Mouse (Mus musculus) olfactory bulb, adult 2 months (tissue): ENCODE measurements around the gene Slc6a21. TPM values are rescaled to one million over a fixed set of nuclear protein-coding genes. Genes with fewer than 3 reads are reported as not detected.

Experiments used
- H3K27ac ChIP-seq: fragments of 200-500 bp; 2 replicates; pipeline ENCODE4 v1.5.1; 2012; ENCODE audit warnings: low read depth, low read length; ENCODE audit not compliant: insufficient read depth
- H3K4me1 ChIP-seq: fragments of 200-500 bp; 2 replicates; pipeline ENCODE4 v1.6.1; 2012; ENCODE audit warnings: low read length; ENCODE audit not compliant: control insufficient read depth, insufficient read depth
- H3K4me3 ChIP-seq: fragments of 200-500 bp; 2 replicates; pipeline ENCODE4 v1.5.1; 2012; ENCODE audit warnings: mild to moderate bottlenecking, low read depth, low read length, moderate library complexity; ENCODE audit not compliant: insufficient read depth
- CTCF ChIP-seq: fragments of 200-500 bp; IDR thresholded peaks from 2 replicates; pipeline ENCODE4 v1.5.1; 2012; ENCODE audit warnings: low read depth, mild to moderate bottlenecking, low read length, moderate library complexity; ENCODE audit not compliant: insufficient read depth
- POLR2A ChIP-seq: fragments of 200-500 bp; IDR thresholded peaks from 2 replicates; pipeline ENCODE4 v1.6.1; 2012; ENCODE audit warnings: mild to moderate bottlenecking, low read depth, low read length, moderate library complexity; ENCODE audit not compliant: insufficient read depth
- WGBS: fragments of 180-500 bp; shearing (Covaris S2); methylation state at CpG from one replicate; pipeline ENCODE4 v1.1.7; 2018; 5-methylcytosine and 5-hydroxymethylcytosine counted together
- polyA plus RNA-seq: library from polyadenylated mRNA; stranded (reverse); fragments of >200 nt; gene quantifications from 2 replicates; pipeline ENCODE4 v1.2.4, GENCODE M21; 2012; ENCODE audit warnings: low replicate concordance; ENCODE audit not compliant: missing spikeins, insufficient read depth, insufficient read length

Gene Slc6a21
- polyA plus RNA-seq, 1 experiment, result not detected

- 81% methylated on average over 13 of the region's 13 CpGs for WGBS
- Histone ChIP-seq H3K27ac (no peak overlapping the region), H3K4me1 (peaks cover 14% of the 10 kb centered on the region), H3K4me3 (no peak overlapping the region)
- TF ChIP-seq POLR2A (no peak), CTCF (no peak)
Measured at GRCm38 (mm10) chr7:45328841-45329475, 51.6 kb downstream of the Slc6a21 start.

DNA sequence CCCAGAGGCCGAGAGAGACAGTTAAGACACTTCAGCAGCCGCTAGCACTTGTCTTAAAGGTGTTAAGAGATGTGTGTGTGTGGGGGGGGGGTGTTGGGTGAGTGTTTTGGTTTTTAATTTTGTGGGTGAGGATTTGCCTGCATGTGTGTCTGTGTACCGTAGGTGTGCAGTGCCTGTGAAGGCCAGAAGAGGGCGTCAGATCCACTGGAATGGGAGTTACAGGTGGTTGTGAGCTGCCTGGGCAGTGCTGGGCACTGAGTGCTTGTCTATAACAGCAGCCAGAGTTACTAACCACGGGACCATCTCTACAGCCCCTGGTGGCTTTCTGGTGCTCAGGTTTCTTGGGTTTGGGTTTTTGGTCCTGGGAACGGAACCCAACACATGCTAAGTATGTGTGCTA, 54.2 kb downstream of the Slc6a21 start:
- Histone ChIP-seq H3K4me3 (no peak overlapping the region), H3K4me1 (peaks cover 14% of the 10 kb centered on the region), H3K27ac (no peak overlapping the region)
- TF ChIP-seq POLR2A (no peak), CTCF (no peak)
- WGBS, result 84% methylated on average over 6 of the region's 6 CpGs

DNA sequence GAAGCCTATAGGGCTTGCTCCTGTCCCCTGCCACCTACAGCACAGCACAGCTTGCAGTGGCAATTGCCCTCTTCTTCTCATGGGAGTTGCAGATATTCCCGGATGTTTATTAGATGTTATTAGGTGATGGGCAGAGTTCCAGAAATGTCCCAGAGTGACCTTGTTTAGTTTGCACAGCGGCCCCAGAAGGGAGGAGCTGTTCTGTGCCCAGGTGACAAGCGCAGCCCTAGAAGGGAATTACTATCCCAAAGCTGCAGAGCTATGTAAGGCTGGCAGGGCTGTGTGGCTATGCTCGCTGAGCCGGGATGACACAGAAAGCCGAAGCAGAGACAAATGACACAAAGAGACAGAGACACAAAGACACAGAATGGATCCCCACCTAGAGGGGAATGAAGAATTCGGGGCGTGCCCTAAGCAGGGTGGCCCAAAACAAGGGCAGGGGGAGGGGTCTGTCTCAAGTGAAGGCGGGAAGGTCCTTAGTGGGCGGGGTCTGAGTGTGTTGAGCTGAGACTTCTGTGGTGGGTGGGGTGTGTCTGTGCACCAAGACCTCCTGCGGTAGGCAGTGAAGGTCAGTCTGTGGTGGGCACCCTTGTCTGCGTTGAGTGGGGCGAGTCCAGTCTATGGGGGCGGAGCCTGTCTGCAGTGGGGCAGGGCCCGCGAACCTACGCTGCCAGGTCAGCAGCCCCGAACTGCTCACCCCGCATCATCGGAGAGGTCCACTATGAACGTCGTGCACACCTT, 55.5 kb downstream of the Slc6a21 start:
- 4% methylated on average over 22 of the region's 22 CpGs for WGBS
- H3K27ac ChIP-seq, result no peak overlapping the region
- no peak for TF ChIP-seq POLR2A
- no peak for TF ChIP-seq CTCF
- H3K4me3 ChIP-seq, result peak overlapping the region; percentile 53
- H3K4me1 ChIP-seq, result peaks cover 16% of the 10 kb centered on the region

GRCm38 (mm10) chr7:45333431-45333982, 56.2 kb downstream of the Slc6a21 start, which contains the start of gene Trpm4:
Gene Trpm4, minus strand, starts transcription at chr7:45333780.
- H3K4me3 ChIP-seq, result peak within 1 kb of the TSS; percentile 53
- peaks cover 20% of the 10 kb centered on the region for H3K4me1 ChIP-seq
- H3K27ac ChIP-seq, result no peak within 1 kb of the TSS
- TF ChIP-seq POLR2A, result no peak
- no peak for TF ChIP-seq CTCF
- under 1% methylated on average over 38 of the region's 38 CpGs for WGBS

GRCm38 (mm10) chr7:45334605-45335004, 57.3 kb downstream of the Slc6a21 start:
- Histone ChIP-seq H3K27ac (no peak overlapping the region), H3K4me3 (no peak overlapping the region), H3K4me1 (peaks cover 20% of the 10 kb centered on the region)
- WGBS, result 62% methylated on average over 3 of the region's 3 CpGs
- no peak for TF ChIP-seq POLR2A
- TF ChIP-seq CTCF, result no peak

DNA sequence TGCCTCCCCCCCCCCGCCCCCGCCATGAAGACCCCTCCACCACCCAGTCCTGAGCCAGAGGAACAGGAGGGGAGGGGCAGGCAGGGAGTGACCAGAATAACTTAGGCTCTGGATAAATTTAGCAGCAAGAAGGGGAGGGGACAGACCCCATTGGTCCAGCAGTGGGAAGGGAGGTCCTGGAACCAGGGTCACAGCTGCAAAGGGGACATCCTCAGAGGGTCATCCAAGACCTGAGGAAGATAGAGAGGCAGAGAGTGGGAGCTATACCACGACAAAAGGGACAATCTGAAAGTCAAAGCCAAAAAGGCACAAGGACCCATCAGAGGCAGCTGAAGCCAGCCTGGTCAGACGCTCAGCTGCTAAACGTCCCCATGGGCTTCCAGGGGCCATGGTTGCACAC, 57.7 kb downstream of the Slc6a21 start, which contains the start of gene Hrc:
Hrc (plus strand) TSS at position 235 of the 400 bp plus-strand sequence.
- peaks cover 20% of the 10 kb centered on the region for H3K4me1 ChIP-seq
- TF ChIP-seq CTCF (no peak), POLR2A (no peak)
- WGBS, result 42% methylated on average over 5 of the region's 5 CpGs
- H3K27ac ChIP-seq, result no peak within 1 kb of the TSS
- no peak within 1 kb of the TSS for H3K4me3 ChIP-seq

DNA sequence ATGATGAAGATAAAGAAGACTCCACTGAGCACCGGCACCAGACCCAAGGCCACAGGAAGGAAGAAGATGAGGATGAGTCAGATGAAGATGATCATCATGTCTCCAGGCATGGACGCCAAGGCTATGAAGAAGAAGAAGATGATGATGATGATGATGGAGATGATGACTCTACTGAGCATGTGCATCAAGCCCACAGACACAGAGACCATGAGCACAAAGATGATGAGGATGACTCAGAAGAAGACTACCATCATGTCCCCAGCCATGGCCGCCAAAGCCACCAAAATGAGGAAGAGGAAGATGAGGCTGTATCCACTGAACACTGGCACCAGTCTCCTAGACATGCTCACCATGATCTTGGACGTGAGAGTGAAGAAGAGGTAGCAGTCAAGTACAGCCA, 59.0 kb downstream of the Slc6a21 start:
- TF ChIP-seq POLR2A (no peak), CTCF (no peak)
- WGBS, result 89% methylated on average over 4 of the region's 4 CpGs
- Histone ChIP-seq H3K4me3 (no peak overlapping the region), H3K27ac (no peak overlapping the region), H3K4me1 (peaks cover 20% of the 10 kb centered on the region)

GRCm38 (mm10) chr7:45337469-45337868, 60.2 kb downstream of the Slc6a21 start:
- 17% methylated on average over 4 of the region's 4 CpGs for WGBS
- peaks cover 22% of the 10 kb centered on the region for H3K4me1 ChIP-seq
- no peak overlapping the region for H3K4me3 ChIP-seq
- H3K27ac ChIP-seq, result no peak overlapping the region
- TF ChIP-seq CTCF (no peak), POLR2A (no peak)
